Mouse (Mus musculus): ENCODE data around the gene Vkorc1. TPM values are rescaled to one million over a fixed set of nuclear protein-coding genes. Genes with fewer than 3 reads are reported as not detected.
"Not testable (repeated sequence)": the region's sequence is repeated elsewhere in the genome, so short reads cannot be mapped to it uniquely, and the experiment has no call there.

The Vkorc1 gene
- polyA plus RNA-seq (2015; fragmentation: Nextera tagmentation; extraction: Ambion mirVana), result 99.9 and 113 TPM in 2 replicates

DNA sequence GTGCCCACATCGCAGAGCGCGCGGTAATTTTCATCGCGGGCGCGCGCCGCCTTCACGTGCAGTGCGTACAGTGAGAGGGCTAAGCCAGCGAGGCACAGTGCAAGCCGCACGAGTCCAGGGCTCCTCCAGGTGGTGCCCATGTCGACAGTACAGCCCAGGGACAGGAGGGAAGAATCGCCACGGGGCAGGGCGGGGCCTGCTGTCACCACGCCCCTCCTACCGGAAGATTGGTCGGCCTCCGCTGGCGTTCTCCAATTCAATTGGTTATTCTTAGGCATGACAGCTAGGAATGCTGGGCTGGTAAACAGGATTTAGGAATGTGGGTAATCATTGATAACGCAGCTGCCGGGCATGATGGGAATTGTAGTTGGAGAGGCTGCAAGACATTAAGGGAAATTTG lies at the start of gene Vkorc1, which contains the start of gene Gm21974:
Gene Vkorc1, minus strand, starts transcription at position 176 of the 400 bp plus-strand sequence.
Gene Gm21974, minus strand, starts transcription at position 13 of the 400 bp plus-strand sequence.
- H3K36me3 ChIP-seq (ENCODE audit: control insufficient read depth, insufficient read depth), result 0 out of 2 replicates have a peak, but pooled peaks cover 5% of the 10 kb centered on the region
- peak within 1 kb of the TSS; percentile 81 for H3K27ac ChIP-seq (ENCODE audit: low read length)
- peak within 1 kb of the TSS; percentile 92 for H3K4me2 ChIP-seq (ENCODE audit: low read depth, low read length)
- under 1% methylated on average over 26 of the region's 26 CpGs for WGBS
- peak within 1 kb of the TSS; percentile 81 for H3K9ac ChIP-seq (ENCODE audit: low read length)
- peak; percentile 98 for ATAC-seq (replicated peaks; ENCODE audit: extremely low read depth, insufficient read depth, low FRiP score)
- H3K4me1 ChIP-seq (ENCODE audit: control insufficient read depth, insufficient read depth, low read length), result peaks cover 8% of the 10 kb centered on the region
- no peaks in the 10 kb centered on the region for H3K27me3 ChIP-seq (ENCODE audit: control insufficient read depth, insufficient read depth, low read length)
- no peaks in the 10 kb centered on the region for H3K9me3 ChIP-seq (replicated peaks; ENCODE audit: control insufficient read depth, low read length)
- peak within 1 kb of the TSS; percentile 77 for H3K4me3 ChIP-seq (ENCODE audit: low read length)

- Histone ChIP-seq H3K36me3 (ENCODE audit: control insufficient read depth, insufficient read depth) (no peaks in the 10 kb centered on the region), H3K27me3 (ENCODE audit: control insufficient read depth, insufficient read depth, low read length) (peaks cover 15% of the 10 kb centered on the region), H3K9me3 (replicated peaks; ENCODE audit: control insufficient read depth, low read length) (no peaks in the 10 kb centered on the region), H3K4me1 (ENCODE audit: control insufficient read depth, insufficient read depth, low read length) (no peaks in the 10 kb centered on the region), H3K9ac (ENCODE audit: low read length) (peak overlapping the region; percentile 35), H3K4me3 (ENCODE audit: low read length) (peak overlapping the region; percentile 12), H3K4me2 (ENCODE audit: low read depth, low read length) (peak overlapping the region; percentile 42), H3K27ac (ENCODE audit: low read length) (no peak overlapping the region)
- ATAC-seq (replicated peaks; ENCODE audit: extremely low read depth, insufficient read depth, low FRiP score), result peak; percentile 73
- WGBS, result 5% methylated on average over 23 of the region's 23 CpGs
Measured at GRCm38 (mm10) chr7:127944614-127945013, 49.2 kb upstream of the Vkorc1 start.

- H3K4me2 ChIP-seq (ENCODE audit: low read depth, low read length); H3K4me1 ChIP-seq (ENCODE audit: control insufficient read depth, insufficient read depth, low read length); H3K36me3 ChIP-seq (ENCODE audit: control insufficient read depth, insufficient read depth); H3K9ac ChIP-seq (ENCODE audit: low read length); H3K4me3 ChIP-seq (ENCODE audit: low read length); H3K27ac ChIP-seq (ENCODE audit: low read length); H3K9me3 ChIP-seq (replicated peaks; ENCODE audit: control insufficient read depth, low read length); ATAC-seq (replicated peaks; ENCODE audit: extremely low read depth, insufficient read depth, low FRiP score): not testable (repeated sequence)
- 57% methylated on average over 2 of the region's 2 CpGs for WGBS
- H3K27me3 ChIP-seq (ENCODE audit: control insufficient read depth, insufficient read depth, low read length), result peaks cover 15% of the 10 kb centered on the region
Measured at GRCm38 (mm10) chr7:127942097-127942496, 46.7 kb upstream of the Vkorc1 start.

DNA sequence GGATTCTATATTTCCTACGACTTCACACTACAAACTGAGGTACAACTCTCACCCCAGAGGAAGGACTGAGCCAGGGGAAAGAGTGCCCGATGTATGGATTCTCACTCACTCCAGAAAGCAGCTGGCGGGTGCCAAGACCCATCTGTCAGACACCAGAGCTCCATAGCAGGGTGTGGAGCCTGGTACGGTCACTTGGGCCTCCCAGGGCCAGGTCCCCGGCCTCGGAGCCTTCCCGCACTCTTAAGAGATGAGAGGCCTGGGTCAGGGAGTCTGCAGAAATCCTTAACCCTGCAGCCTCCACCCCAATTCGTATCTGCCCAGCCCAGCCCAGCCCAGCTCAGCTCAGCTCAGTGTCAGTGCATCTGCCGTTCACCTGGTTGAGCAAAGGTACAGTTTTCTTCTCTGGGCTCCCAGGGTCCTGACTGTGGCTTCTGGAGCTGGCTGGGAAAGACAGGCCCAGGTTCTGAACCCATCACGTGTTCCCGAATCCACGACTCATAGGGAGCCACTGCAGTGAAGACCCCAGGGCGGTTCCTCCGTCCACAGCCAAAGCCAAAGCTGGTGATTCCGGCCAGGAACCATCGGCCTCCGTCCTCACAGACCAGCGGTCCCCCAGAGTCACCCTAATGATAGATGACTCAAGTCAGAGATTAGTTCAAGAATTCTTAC lies 40.9 kb upstream of the Vkorc1 start:
- Histone ChIP-seq H3K4me3 (ENCODE audit: low read length) (peak overlapping the region; percentile 69), H3K4me2 (ENCODE audit: low read depth, low read length) (peak overlapping the region; percentile 86), H3K4me1 (ENCODE audit: control insufficient read depth, insufficient read depth, low read length) (peaks cover 8% of the 10 kb centered on the region; the same call in 1 of the 2 replicates), H3K27me3 (ENCODE audit: control insufficient read depth, insufficient read depth, low read length) (no peaks in the 10 kb centered on the region), H3K27ac (ENCODE audit: low read length) (no peak overlapping the region; the same call in 1 of the 2 replicates), H3K9ac (ENCODE audit: low read length) (peak overlapping the region; percentile 81), H3K36me3 (ENCODE audit: control insufficient read depth, insufficient read depth) (no peaks in the 10 kb centered on the region), H3K9me3 (replicated peaks; ENCODE audit: control insufficient read depth, low read length) (no peaks in the 10 kb centered on the region)
- ATAC-seq (replicated peaks; ENCODE audit: extremely low read depth, insufficient read depth, low FRiP score), result no peak
- 52% methylated on average over 18 of the region's 18 CpGs for WGBS

- Histone ChIP-seq H3K4me3 (ENCODE audit: low read length) (peak overlapping the region; percentile 69), H3K9ac (ENCODE audit: low read length) (peak overlapping the region; percentile 81), H3K4me2 (ENCODE audit: low read depth, low read length) (peak overlapping the region; percentile 86), H3K27me3 (ENCODE audit: control insufficient read depth, insufficient read depth, low read length) (no peaks in the 10 kb centered on the region), H3K27ac (ENCODE audit: low read length) (peak overlapping the region; percentile 43), H3K4me1 (ENCODE audit: control insufficient read depth, insufficient read depth, low read length) (peaks cover 10% of the 10 kb centered on the region; the same call in 1 of the 2 replicates), H3K9me3 (replicated peaks; ENCODE audit: control insufficient read depth, low read length) (no peaks in the 10 kb centered on the region), H3K36me3 (ENCODE audit: control insufficient read depth, insufficient read depth) (no peaks in the 10 kb centered on the region)
- peak; percentile 52 for ATAC-seq (replicated peaks; ENCODE audit: extremely low read depth, insufficient read depth, low FRiP score)
- under 1% methylated on average over 37 of the region's 38 CpGs for WGBS
Measured at GRCm38 (mm10) chr7:127935748-127936159, 40.3 kb upstream of the Vkorc1 start.

DNA sequence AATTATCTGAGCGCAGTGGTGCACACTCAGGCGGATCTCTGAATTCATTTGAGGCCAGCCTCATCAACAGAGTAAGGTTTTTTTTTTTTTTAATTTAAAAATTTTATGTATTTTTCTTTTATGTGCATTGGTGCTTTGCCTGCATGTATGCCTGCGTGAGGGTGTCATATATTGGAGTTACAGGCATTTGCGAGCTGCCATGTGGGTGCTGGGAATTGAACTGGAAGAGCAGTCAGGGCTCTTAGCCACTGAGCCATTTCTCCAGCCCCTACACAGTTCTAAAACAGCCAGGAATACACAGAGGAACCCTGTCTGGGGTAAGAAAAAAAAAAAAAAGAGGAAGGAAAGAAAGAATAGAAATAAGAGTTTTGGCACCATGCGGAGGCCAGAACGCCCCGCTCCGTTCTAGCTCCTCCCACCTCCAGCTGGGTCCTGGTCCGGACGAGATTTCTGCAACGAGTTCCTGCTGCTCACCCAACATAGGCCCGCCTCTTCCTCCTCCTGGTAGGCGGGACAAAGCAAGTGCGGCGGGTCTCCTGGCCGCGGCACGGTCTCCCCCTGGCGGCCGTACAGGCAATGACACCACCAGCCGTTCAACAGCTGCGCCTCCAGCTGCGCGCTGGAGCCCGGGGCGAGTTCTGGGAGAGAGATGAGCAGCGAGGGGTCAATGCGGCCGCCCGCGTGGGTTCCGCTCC lies 39.8 kb upstream of the Vkorc1 start:
- peak overlapping the region; percentile 86 for H3K4me2 ChIP-seq (ENCODE audit: low read depth, low read length)
- 6% methylated on average over 32 of the region's 32 CpGs for WGBS
- no peaks in the 10 kb centered on the region for H3K36me3 ChIP-seq (ENCODE audit: control insufficient read depth, insufficient read depth)
- H3K9me3 ChIP-seq (replicated peaks; ENCODE audit: control insufficient read depth, low read length), result no peaks in the 10 kb centered on the region
- H3K27me3 ChIP-seq (ENCODE audit: control insufficient read depth, insufficient read depth, low read length), result no peaks in the 10 kb centered on the region
- peak overlapping the region; percentile 69 for H3K4me3 ChIP-seq (ENCODE audit: low read length)
- peak; percentile 94 for ATAC-seq (replicated peaks; ENCODE audit: extremely low read depth, insufficient read depth, low FRiP score)
- peak overlapping the region; percentile 81 for H3K9ac ChIP-seq (ENCODE audit: low read length)
- peaks cover 10% of the 10 kb centered on the region; the same call in 1 of the 2 replicates for H3K4me1 ChIP-seq (ENCODE audit: control insufficient read depth, insufficient read depth, low read length)
- H3K27ac ChIP-seq (ENCODE audit: low read length), result peak overlapping the region; percentile 43

DNA sequence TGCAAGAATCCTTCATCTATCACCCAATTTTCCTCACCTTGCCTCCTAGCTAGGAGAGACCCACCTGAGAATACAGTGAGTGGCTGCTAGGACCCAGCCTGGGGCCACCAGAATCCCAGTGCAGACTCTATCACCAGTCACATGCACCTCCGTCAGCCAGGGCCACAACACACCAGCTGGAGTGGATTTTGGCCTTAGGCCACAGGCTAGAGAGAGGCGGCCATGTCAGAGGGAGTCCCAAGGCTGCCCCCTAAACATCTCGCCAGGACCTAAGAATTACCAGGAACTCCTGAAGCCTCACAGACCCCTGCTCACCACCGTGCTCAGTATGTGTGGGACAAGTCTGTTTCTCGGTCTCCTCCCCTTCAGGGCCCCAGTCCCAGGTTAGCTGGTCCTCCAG lies 38.7 kb upstream of the Vkorc1 start:
- no peak for ATAC-seq (replicated peaks; ENCODE audit: extremely low read depth, insufficient read depth, low FRiP score)
- Histone ChIP-seq H3K9ac (ENCODE audit: low read length) (no peak overlapping the region), H3K36me3 (ENCODE audit: control insufficient read depth, insufficient read depth) (no peaks in the 10 kb centered on the region), H3K27me3 (ENCODE audit: control insufficient read depth, insufficient read depth, low read length) (peaks cover 3% of the 10 kb centered on the region; the same call in 1 of the 2 replicates), H3K4me2 (ENCODE audit: low read depth, low read length) (no peak overlapping the region), H3K4me1 (ENCODE audit: control insufficient read depth, insufficient read depth, low read length) (peaks cover 13% of the 10 kb centered on the region; the same call in 1 of the 2 replicates), H3K27ac (ENCODE audit: low read length) (no peak overlapping the region), H3K9me3 (replicated peaks; ENCODE audit: control insufficient read depth, low read length) (no peaks in the 10 kb centered on the region), H3K4me3 (ENCODE audit: low read length) (no peak overlapping the region)
- 76% methylated on average over 5 of the region's 5 CpGs for WGBS

GRCm38 (mm10) chr7:127932273-127933031 lies 37.0 kb upstream of the Vkorc1 start:
- ATAC-seq (replicated peaks; ENCODE audit: extremely low read depth, insufficient read depth, low FRiP score), result no peak
- WGBS, result 35% methylated on average over 13 of the region's 13 CpGs
- H3K4me1 ChIP-seq (ENCODE audit: control insufficient read depth, insufficient read depth, low read length), result peaks cover 13% of the 10 kb centered on the region; the same call in 1 of the 2 replicates
- no peak overlapping the region for H3K4me3 ChIP-seq (ENCODE audit: low read length)
- peaks cover 12% of the 10 kb centered on the region for H3K27me3 ChIP-seq (ENCODE audit: control insufficient read depth, insufficient read depth, low read length)
- no peaks in the 10 kb centered on the region for H3K9me3 ChIP-seq (replicated peaks; ENCODE audit: control insufficient read depth, low read length)
- no peaks in the 10 kb centered on the region for H3K36me3 ChIP-seq (ENCODE audit: control insufficient read depth, insufficient read depth)
- peak overlapping the region; percentile 7; the same call in 1 of the 2 replicates for H3K27ac ChIP-seq (ENCODE audit: low read length)
- no peak overlapping the region for H3K9ac ChIP-seq (ENCODE audit: low read length)
- H3K4me2 ChIP-seq (ENCODE audit: low read depth, low read length), result no peak overlapping the region
